Mouse (Mus musculus): ENCODE measurements around the gene Ces2e. TPM values are rescaled to one million over a fixed set of nuclear protein-coding genes. Genes with fewer than 3 reads are reported as not detected.
A peak's percentile ranks its signal among the peaks of the same experiment; 100 is the strongest.
"Not testable (repeated sequence)": the region's sequence is repeated elsewhere in the genome, so short reads cannot be mapped to it uniquely, and the experiment has no call there.

Gene Ces2e
- under 1 TPM; 0.09 to 0.10 TPM for total RNA-seq (2021)
- long read RNA-seq, experiment 1, result 0 reads
- long read RNA-seq, experiment 2, partial matches to known transcripts, result 1 of 1 reads
- long read RNA-seq, experiment 2, other reads (novel, unspliced or antisense), result 0 of 1 reads

- DNase-seq, result no peak
- intact Hi-C loops (cut with DNase I; ENCODE audit: low total_unique reads), result no loop called here
Observed at GRCm38 (mm10) chr8:104925972-104926596, at the start of gene Ces2e. Gene Ces2e (plus strand): TSS chr8:104926260.

DNA sequence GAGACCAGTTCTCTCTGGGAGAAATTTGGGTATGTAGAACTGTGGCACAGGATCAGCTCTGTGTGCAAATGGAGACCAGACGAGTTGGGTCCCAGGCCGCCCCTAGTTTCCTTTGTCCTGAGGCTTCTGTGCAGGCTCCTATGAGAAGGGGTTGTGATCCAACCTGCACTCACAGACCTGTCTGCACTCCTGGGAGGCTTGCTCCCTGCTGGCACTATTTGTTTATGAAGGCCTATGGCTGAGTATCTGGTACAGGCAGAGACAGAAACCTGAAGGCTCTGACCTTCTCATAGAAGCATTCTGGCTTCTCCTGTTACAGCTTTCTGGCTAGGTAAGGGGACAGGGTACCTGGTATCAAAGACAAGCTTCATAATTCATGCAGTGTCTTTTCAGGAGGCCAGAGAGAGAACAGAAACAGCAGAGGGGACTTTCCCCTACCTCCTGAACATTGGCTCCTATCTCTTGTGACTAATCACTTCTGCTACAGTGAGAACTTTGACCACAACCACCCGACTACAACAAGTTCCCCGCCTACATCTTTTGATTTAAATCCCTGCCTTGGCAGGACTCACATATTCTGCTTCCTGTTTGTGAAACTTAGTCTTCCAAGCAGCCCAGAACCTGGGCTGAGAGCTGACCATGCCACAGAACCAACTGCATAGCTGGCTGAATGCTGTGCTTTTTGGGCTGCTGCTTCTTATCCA lies 39.7 kb upstream of the Ces2e start:
- DNase-seq; intact Hi-C loops (cut with DNase I; ENCODE audit: low total_unique reads): not testable (repeated sequence)

- DNase-seq, result no peak
- intact Hi-C loops (cut with DNase I; ENCODE audit: low total_unique reads), result no loop called here
Observed at GRCm38 (mm10) chr8:104901746-104902145, 24.3 kb upstream of the Ces2e start.

DNA sequence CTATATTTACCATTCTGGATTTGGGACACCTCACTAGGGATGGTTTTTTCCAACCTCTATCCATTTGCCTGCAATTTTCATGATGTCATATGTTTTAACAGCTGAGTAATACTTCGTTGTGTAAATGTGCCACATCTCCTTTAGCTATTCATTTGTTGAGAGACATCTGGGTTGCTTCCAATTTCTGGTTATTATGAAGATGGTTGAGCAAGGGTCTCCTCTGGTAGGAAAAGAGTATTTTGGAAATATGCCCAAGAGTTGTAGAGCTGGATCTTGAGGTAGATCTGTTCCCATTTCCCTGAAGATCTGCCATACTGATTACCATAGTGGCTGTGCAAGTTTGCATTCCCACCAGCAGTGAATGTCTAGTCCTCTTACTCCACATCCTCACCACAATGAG lies 18.9 kb upstream of the Ces2e start:
- DNase-seq, result no peak
- intact Hi-C loops (cut with DNase I; ENCODE audit: low total_unique reads), result no loop called here

DNA sequence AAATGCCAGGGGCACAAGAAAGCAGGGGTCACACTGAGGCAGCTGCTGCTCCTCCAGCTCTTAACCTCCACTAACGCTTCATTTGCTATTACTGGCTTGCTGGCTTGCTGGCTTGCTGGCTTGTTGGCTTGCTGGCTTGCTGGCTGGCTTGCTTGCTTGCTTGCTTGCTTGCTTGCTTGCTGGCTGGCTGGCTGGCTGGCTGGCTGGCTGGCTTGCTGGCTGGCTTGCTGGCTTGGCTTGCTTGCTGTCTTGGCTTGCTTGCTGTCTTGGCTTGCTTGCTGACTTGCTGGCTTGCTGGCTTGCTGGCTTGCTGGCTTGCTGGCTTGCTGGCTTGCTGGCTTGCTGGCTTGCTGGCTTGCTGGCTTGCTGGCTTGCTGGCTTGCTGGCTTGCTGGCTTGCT lies 17.0 kb upstream of the Ces2e start:
- peak; percentile 79 for DNase-seq
- intact Hi-C loops (cut with DNase I; ENCODE audit: low total_unique reads), result not testable (repeated sequence)

- intact Hi-C loops (cut with DNase I; ENCODE audit: low total_unique reads); DNase-seq: not testable (repeated sequence)
Observed at GRCm38 (mm10) chr8:104909651-104910050, 16.4 kb upstream of the Ces2e start.

DNA sequence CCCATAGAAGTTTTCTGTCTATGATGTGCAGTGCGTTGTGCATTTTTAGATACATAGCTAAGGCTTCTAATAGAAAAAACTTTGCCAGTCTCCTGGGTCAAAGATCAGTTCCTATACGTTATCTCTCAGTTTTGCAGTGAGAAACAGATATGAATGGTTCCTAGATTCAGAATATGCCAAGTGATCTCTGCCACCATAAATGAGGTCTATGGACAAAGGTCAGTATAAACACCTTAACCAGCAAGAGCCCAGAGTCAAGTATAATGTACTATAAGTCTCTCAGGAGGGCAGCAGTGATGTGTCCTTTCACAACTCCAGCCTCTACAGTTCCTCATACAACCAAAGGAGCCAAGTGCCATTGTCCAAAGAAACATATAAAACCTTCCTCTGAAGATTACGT lies 1.2 kb downstream of the Ces2e start:
- intact Hi-C loops (cut with DNase I; ENCODE audit: low total_unique reads), result no loop called here
- no peak for DNase-seq

DNA sequence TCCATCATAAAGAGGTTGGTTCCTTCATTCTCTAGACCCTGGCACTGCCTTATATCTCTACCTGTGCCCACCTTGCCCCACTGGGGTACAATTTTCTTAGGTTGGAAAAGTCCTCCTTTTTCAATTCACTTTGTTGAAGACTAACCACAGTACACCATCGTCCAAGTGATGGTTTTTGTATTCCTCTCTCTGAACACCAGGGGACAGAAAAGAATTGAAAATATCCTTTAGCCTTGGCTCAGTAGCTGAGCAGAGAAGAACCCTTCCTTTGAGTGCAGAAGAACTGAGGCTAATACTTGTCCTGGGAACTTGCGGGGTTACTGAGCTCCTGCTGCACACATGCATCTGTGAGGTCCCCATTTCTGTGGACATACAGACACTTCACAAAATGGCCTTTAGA lies 18.6 kb downstream of the Ces2e start:
- intact Hi-C loops (cut with DNase I; ENCODE audit: low total_unique reads), result no loop called here
- DNase-seq, result no peak

GRCm38 (mm10) chr8:104947056-104947455 lies 21.0 kb downstream of the Ces2e start, which contains the start of gene Ces2f:
Gene Ces2f (plus strand): TSS chr8:104947356.
- intact Hi-C loops (cut with DNase I; ENCODE audit: low total_unique reads), result no loop called here

DNA sequence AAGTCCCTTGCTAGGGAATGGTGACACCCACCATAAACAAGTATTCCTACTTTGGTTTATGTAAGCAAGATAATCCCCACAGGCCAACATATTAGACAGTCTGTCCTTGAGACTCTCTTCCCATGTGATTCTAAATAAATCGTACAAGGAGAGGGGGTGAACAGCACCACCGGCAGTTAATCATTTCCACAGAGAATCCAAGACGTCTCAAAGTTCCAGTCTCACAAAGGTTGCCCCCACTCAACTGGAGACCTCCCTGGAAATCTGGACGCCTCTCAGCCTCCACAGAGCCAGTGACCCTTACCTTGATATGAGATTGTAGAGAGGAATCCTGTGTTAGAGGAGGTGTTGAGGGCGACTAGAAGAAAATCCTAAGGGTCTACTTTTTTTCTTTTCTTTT lies 23.0 kb downstream of the Ces2e start:
- intact Hi-C loops (cut with DNase I; ENCODE audit: low total_unique reads), result no loop called here
- no peak for DNase-seq

More at GRCm38 (mm10) chr8:104947056-104947455, 21.0 kb downstream of the Ces2e start, which contains the start of gene Ces2f:
- DNase-seq, result no peak

DNA sequence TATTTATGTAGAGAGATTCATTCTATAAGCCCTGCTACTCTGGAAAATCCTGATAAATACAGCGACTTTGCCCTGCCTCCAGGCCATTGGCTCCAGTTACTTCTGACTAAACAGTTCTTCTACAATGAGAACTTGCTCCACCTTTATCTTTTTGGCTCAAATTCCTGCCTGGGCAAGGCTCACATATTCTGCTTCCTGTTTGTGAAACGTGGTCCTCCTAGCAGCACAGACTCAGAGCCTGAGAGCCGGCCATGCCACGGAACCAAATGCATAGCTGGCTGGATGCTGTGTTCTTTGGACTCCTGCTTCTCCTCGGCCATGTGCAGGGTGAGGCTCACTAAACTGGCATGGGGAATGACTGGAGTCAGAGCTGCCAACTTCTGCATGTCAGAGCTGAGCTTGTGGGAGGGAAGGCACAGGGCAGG lies 35.5 kb downstream of the Ces2e start, which contains the start of gene Ces2g:
TSS of gene Ces2g (plus strand) at position 182 of the 425 bp plus-strand sequence.
- intact Hi-C loops (cut with DNase I; ENCODE audit: low total_unique reads), result no loop called here
- DNase-seq, result no peak

DNA sequence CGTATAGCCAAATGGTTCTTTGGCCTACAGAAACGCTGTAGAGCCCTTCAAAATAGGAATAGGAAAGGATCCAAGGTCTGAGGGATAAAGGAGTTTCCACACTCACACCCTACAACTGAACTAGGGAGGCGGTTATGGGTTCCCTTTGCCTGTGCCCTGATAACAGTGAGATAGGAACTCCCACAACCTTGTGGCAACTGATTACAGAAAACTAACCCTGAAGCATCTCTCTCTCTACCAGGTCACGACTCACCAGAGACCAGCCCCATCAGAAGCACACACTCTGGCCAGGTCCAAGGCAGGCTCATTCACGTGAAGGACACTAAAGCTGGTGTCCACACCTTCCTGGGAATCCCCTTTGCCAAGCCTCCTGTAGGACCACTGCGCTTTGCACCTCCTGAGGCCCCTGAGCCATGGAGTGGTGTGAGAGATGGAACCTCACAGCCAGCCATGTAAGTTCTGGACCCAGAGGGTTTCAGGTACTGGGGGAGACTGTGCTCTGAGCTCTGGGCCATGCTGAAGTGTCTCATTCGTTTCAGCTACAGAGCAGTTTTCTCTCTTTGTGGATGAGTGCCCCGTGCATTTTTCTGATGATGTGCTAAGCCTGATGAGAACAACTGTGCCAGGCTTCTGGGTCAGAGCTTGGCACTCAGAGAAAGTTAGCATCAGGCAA lies 36.3 kb downstream of the Ces2e start:
- no peak for DNase-seq
- intact Hi-C loops (cut with DNase I; ENCODE audit: low total_unique reads), result no loop called here

DNA sequence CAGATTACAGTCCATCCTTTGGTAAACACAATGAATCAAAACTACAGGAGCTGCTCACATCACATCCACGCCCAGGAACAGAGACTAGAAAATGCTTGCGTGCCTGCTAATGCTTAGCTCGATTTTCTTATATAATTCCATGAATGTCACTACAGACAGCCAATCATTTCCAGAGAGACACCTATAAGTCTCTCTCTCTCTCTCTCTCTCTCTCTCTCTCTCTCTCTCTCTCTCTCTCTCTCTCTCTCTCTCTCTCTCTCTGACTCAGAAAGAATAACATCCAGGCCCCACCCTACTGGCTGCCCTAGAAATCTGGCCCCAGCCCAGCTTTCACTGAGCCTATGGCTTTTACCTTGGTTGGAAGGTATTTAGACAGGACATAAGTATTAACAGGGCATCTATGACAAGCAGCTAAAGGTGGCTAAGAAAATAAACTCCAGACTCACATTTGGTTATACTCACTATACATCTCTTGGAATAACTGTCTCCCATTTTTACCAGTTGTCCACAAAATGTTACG lies 37.4 kb downstream of the Ces2e start:
- intact Hi-C loops (cut with DNase I; ENCODE audit: low total_unique reads), result no loop called here

GRCm38 (mm10) chr8:104984126-104984525 lies 58.1 kb downstream of the Ces2e start:
- DNase-seq, result no peak
- intact Hi-C loops (cut with DNase I; ENCODE audit: low total_unique reads), result no loop called here

More for the DNA sequence above, 37.4 kb downstream of the Ces2e start:
- DNase-seq, result no peak

Other genes with a start within 250 kb of the Ces2e start
- gene Ces2a, start 192.3 kb upstream of the Ces2e start, total RNA-seq (2021), result not detected
- gene Ces2b, start 94.7 kb upstream of the Ces2e start, total RNA-seq (2021), result under 1 TPM in 1 of 2 experiments, not detected in 1; 0.14 TPM
- gene Ces2c, start 79.2 kb upstream of the Ces2e start, total RNA-seq (2021), result under 1 TPM; 0.33 to 0.47 TPM
- gene Ces2f, start 21.1 kb downstream of the Ces2e start, total RNA-seq (2021), result not detected
- gene Ces2g, start 35.5 kb downstream of the Ces2e start, total RNA-seq (2021), result under 1 TPM; 0.22 to 0.47 TPM
- not detected for gene Ces2h, start 74.6 kb downstream of the Ces2e start, total RNA-seq (2021)
- not detected for gene Ces3a, start 122.3 kb downstream of the Ces2e start, total RNA-seq (2021)
- gene Ces3b, start 157.5 kb downstream of the Ces2e start, total RNA-seq (2021), result not detected
- gene Ces4a, start 205.5 kb downstream of the Ces2e start, total RNA-seq (2021), result not detected
- 10 to 100 TPM; 37.2 TPM for gene Cbfb, start 244.4 kb downstream of the Ces2e start, total RNA-seq (2021)

Data from gastrocnemius, postnatal 14 days (tissue).